Mouse (Mus musculus): ENCODE data around the gene Il3.

Il3 gene

GRCm38 (mm10) chr11:54287821-54288453 lies 20.9 kb upstream of the Il3 start:
- DNase-seq (ENCODE audit: low spot score) = no peak

GRCm38 (mm10) chr11:54271437-54271949 lies 4.4 kb upstream of the Il3 start:
- DNase-seq (ENCODE audit: low spot score) = no peak

GRCm38 (mm10) chr11:54269191-54269896 lies 2.3 kb upstream of the Il3 start:
- no peak for DNase-seq (ENCODE audit: low spot score)

- no peak for DNase-seq (ENCODE audit: low spot score)
These were observed 2.5 kb downstream of the Il3 start for GRCm38 (mm10) chr11:54264542-54264941.

GRCm38 (mm10) chr11:54263405-54264031 lies 3.6 kb downstream of the Il3 start:
- DNase-seq (ENCODE audit: low spot score) = no peak

- no peak for DNase-seq (ENCODE audit: low spot score)
These were observed 10.3 kb downstream of the Il3 start for GRCm38 (mm10) chr11:54256624-54257376.

GRCm38 (mm10) chr11:54254114-54254513 lies 13.0 kb downstream of the Il3 start:
- no peak for DNase-seq (ENCODE audit: low spot score)

GRCm38 (mm10) chr11:54250575-54250974 lies 16.5 kb downstream of the Il3 start:
- no peak for DNase-seq (ENCODE audit: low spot score)

- DNase-seq (ENCODE audit: low spot score) = no peak
These were observed 17.3 kb downstream of the Il3 start for GRCm38 (mm10) chr11:54249748-54250147.

GRCm38 (mm10) chr11:54248940-54249717 lies 17.9 kb downstream of the Il3 start, which contains the start of gene Csf2:
Gene Csf2, minus strand, starts transcription at chr11:54249667.
- DNase-seq (ENCODE audit: low spot score) = no peak

- DNase-seq (ENCODE audit: low spot score) = no peak
These were observed 19.7 kb downstream of the Il3 start for GRCm38 (mm10) chr11:54247251-54247950.

GRCm38 (mm10) chr11:54244465-54244864 lies 22.6 kb downstream of the Il3 start:
- DNase-seq (ENCODE audit: low spot score) = no peak

GRCm38 (mm10) chr11:54242494-54242893 lies 24.6 kb downstream of the Il3 start:
- no peak for DNase-seq (ENCODE audit: low spot score)

- no peak for DNase-seq (ENCODE audit: low spot score)
These were observed 30.1 kb downstream of the Il3 start for GRCm38 (mm10) chr11:54236939-54237338.

GRCm38 (mm10) chr11:54227478-54227877 lies 39.6 kb downstream of the Il3 start:
- DNase-seq (ENCODE audit: low spot score) = no peak

- DNase-seq (ENCODE audit: low spot score) = no peak
These were observed 42.5 kb downstream of the Il3 start for GRCm38 (mm10) chr11:54224475-54224986.

- DNase-seq (ENCODE audit: low spot score) = no peak
These were observed 43.2 kb downstream of the Il3 start for GRCm38 (mm10) chr11:54223637-54224474.

- no peak for DNase-seq (ENCODE audit: low spot score)
These were observed 47.0 kb downstream of the Il3 start for GRCm38 (mm10) chr11:54219903-54220740.

GRCm38 (mm10) chr11:54219191-54219590 lies 47.9 kb downstream of the Il3 start:
- no peak for DNase-seq (ENCODE audit: low spot score)

Measured in urinary bladder, postnatal 10 days (tissue).